Mouse (Mus musculus): ENCODE results near the gene Rhbdf2. TPM values are rescaled to one million over a fixed set of nuclear protein-coding genes. Genes with fewer than 3 reads are reported as not detected.

The Rhbdf2 gene
- polyA plus RNA-seq, 1 experiment from 2014 or later: 1.8 TPM

GRCm38 (mm10) chr11:116657311-116658223 is 30.7 kb upstream of the Rhbdf2 start:
- Histone ChIP-seq H3K4me2 (replicated peaks) (peak overlapping the region; percentile 57), H3K4me3 (peak overlapping the region; percentile 39), H3K27me3 (peaks cover 43% of the 10 kb centered on the region), H3K9me3 (no peaks in the 10 kb centered on the region), H3K4me1 (peaks cover 55% of the 10 kb centered on the region), H3K27ac (replicated peaks) (peak overlapping the region; percentile 90), H3K9ac (replicated peaks) (peak overlapping the region; percentile 57), H3K36me3 (no peaks in the 10 kb centered on the region)
- peak; percentile 93 for ATAC-seq (ENCODE audit: low FRiP score, low read depth)
- WGBS: 11% methylated on average over 22 of the region's 22 CpGs

GRCm38 (mm10) chr11:116656348-116657191 is 29.8 kb upstream of the Rhbdf2 start:
- ATAC-seq (ENCODE audit: low FRiP score, low read depth): no peak
- no peak overlapping the region; the same call in 1 of the 2 replicates for H3K27ac ChIP-seq (replicated peaks)
- H3K4me1 ChIP-seq: peaks cover 46% of the 10 kb centered on the region
- H3K9ac ChIP-seq (replicated peaks): peak overlapping the region; percentile 57; the same call in 1 of the 2 replicates
- H3K27me3 ChIP-seq: peaks cover 47% of the 10 kb centered on the region
- H3K4me3 ChIP-seq: no peak overlapping the region
- WGBS: 73% methylated on average over 16 of the region's 16 CpGs
- no peaks in the 10 kb centered on the region for H3K36me3 ChIP-seq
- no peak overlapping the region for H3K4me2 ChIP-seq (replicated peaks)
- no peaks in the 10 kb centered on the region for H3K9me3 ChIP-seq

- Histone ChIP-seq H3K9me3 (no peaks in the 10 kb centered on the region), H3K4me1 (peaks cover 32% of the 10 kb centered on the region), H3K27me3 (peaks cover 65% of the 10 kb centered on the region), H3K36me3 (no peaks in the 10 kb centered on the region), H3K4me3 (peak within 1 kb of the TSS; percentile 49), H3K4me2 (replicated peaks) (peak within 1 kb of the TSS; percentile 82), H3K9ac (replicated peaks) (peak within 1 kb of the TSS; percentile 71), H3K27ac (replicated peaks) (no peak within 1 kb of the TSS)
- WGBS: 8% methylated on average over 28 of the region's 28 CpGs
- ATAC-seq (ENCODE audit: low FRiP score, low read depth): no peak
These were observed 27.5 kb upstream of the Rhbdf2 start, which contains the start of gene Cygb for GRCm38 (mm10) chr11:116654255-116654821. Cygb (minus strand) TSS chr11:116654313.

- ATAC-seq (ENCODE audit: low FRiP score, low read depth): no peak
- H3K27ac ChIP-seq (replicated peaks): no peak overlapping the region
- H3K4me1 ChIP-seq: peaks cover 32% of the 10 kb centered on the region
- H3K27me3 ChIP-seq: peaks cover 71% of the 10 kb centered on the region
- H3K4me2 ChIP-seq (replicated peaks): peak overlapping the region; percentile 82
- H3K9ac ChIP-seq (replicated peaks): peak overlapping the region; percentile 71
- WGBS: under 1% methylated on average over 46 of the region's 47 CpGs
- H3K36me3 ChIP-seq: no peaks in the 10 kb centered on the region
- H3K4me3 ChIP-seq: peak overlapping the region; percentile 49
- H3K9me3 ChIP-seq: no peaks in the 10 kb centered on the region
These were observed 26.9 kb upstream of the Rhbdf2 start for GRCm38 (mm10) chr11:116653709-116654221.

GRCm38 (mm10) chr11:116653234-116653633 is 26.4 kb upstream of the Rhbdf2 start, which contains the start of gene Prcd:
Prcd (plus strand) TSS chr11:116653534.
- Histone ChIP-seq H3K9ac (replicated peaks) (peak within 1 kb of the TSS; percentile 71), H3K36me3 (no peaks in the 10 kb centered on the region), H3K27ac (replicated peaks) (no peak within 1 kb of the TSS), H3K9me3 (no peaks in the 10 kb centered on the region), H3K4me3 (peak within 1 kb of the TSS; percentile 49), H3K4me2 (replicated peaks) (peak within 1 kb of the TSS; percentile 82), H3K4me1 (peaks cover 30% of the 10 kb centered on the region), H3K27me3 (peaks cover 71% of the 10 kb centered on the region)
- 3% methylated on average over 10 of the region's 10 CpGs for WGBS
- ATAC-seq (ENCODE audit: low FRiP score, low read depth): no peak

- WGBS: 62% methylated on average over 25 of the region's 25 CpGs
- no peaks in the 10 kb centered on the region for H3K9me3 ChIP-seq
- no peak overlapping the region for H3K4me3 ChIP-seq
- H3K27ac ChIP-seq (replicated peaks): no peak overlapping the region
- H3K27me3 ChIP-seq: peaks cover 77% of the 10 kb centered on the region
- no peak overlapping the region for H3K9ac ChIP-seq (replicated peaks)
- H3K4me2 ChIP-seq (replicated peaks): peak overlapping the region; percentile 82; the same call in 1 of the 2 replicates
- no peaks in the 10 kb centered on the region for H3K36me3 ChIP-seq
- H3K4me1 ChIP-seq: peaks cover 22% of the 10 kb centered on the region
- ATAC-seq (ENCODE audit: low FRiP score, low read depth): no peak
These were observed 25.7 kb upstream of the Rhbdf2 start for GRCm38 (mm10) chr11:116652330-116653098.

- Histone ChIP-seq H3K4me2 (replicated peaks) (no peak overlapping the region), H3K36me3 (no peaks in the 10 kb centered on the region), H3K27me3 (peaks cover 76% of the 10 kb centered on the region), H3K9ac (replicated peaks) (no peak overlapping the region), H3K4me3 (no peak overlapping the region), H3K9me3 (no peaks in the 10 kb centered on the region), H3K4me1 (peaks cover 14% of the 10 kb centered on the region), H3K27ac (replicated peaks) (no peak overlapping the region)
- no peak for ATAC-seq (ENCODE audit: low FRiP score, low read depth)
- 87% methylated on average over 8 of the region's 8 CpGs for WGBS
These were observed 24.5 kb upstream of the Rhbdf2 start for GRCm38 (mm10) chr11:116651339-116651738.

- WGBS: 88% methylated on average over 8 of the region's 8 CpGs
- H3K27me3 ChIP-seq: peaks cover 74% of the 10 kb centered on the region
- no peak overlapping the region for H3K27ac ChIP-seq (replicated peaks)
- no peak overlapping the region for H3K4me2 ChIP-seq (replicated peaks)
- no peak overlapping the region for H3K4me3 ChIP-seq
- no peak overlapping the region for H3K9ac ChIP-seq (replicated peaks)
- ATAC-seq (ENCODE audit: low FRiP score, low read depth): no peak
- H3K9me3 ChIP-seq: no peaks in the 10 kb centered on the region
- no peaks in the 10 kb centered on the region for H3K36me3 ChIP-seq
- peaks cover 14% of the 10 kb centered on the region for H3K4me1 ChIP-seq
These were observed 24.0 kb upstream of the Rhbdf2 start for GRCm38 (mm10) chr11:116650811-116651210.

- no peak overlapping the region for H3K4me2 ChIP-seq (replicated peaks)
- 91% methylated on average over 13 of the region's 13 CpGs for WGBS
- ATAC-seq (ENCODE audit: low FRiP score, low read depth): no peak
- H3K9ac ChIP-seq (replicated peaks): no peak overlapping the region
- H3K36me3 ChIP-seq: no peaks in the 10 kb centered on the region
- H3K27ac ChIP-seq (replicated peaks): no peak overlapping the region
- no peaks in the 10 kb centered on the region for H3K9me3 ChIP-seq
- H3K4me3 ChIP-seq: no peak overlapping the region
- H3K4me1 ChIP-seq: peaks cover 14% of the 10 kb centered on the region
- H3K27me3 ChIP-seq: peaks cover 71% of the 10 kb centered on the region
These were observed 23.0 kb upstream of the Rhbdf2 start for GRCm38 (mm10) chr11:116649711-116650337.

- Histone ChIP-seq H3K4me1 (peaks cover 16% of the 10 kb centered on the region), H3K9me3 (no peaks in the 10 kb centered on the region), H3K36me3 (no peaks in the 10 kb centered on the region), H3K4me3 (no peak overlapping the region), H3K9ac (replicated peaks) (no peak overlapping the region), H3K4me2 (replicated peaks) (no peak overlapping the region), H3K27ac (replicated peaks) (no peak overlapping the region), H3K27me3 (peaks cover 69% of the 10 kb centered on the region)
- ATAC-seq (ENCODE audit: low FRiP score, low read depth): no peak
- 71% methylated on average over 10 of the region's 10 CpGs for whole genome bisulfite sequencing
These were observed 22.2 kb upstream of the Rhbdf2 start for GRCm38 (mm10) chr11:116648976-116649375.

All from midbrain, embryonic 12.5 days (tissue).